Mouse (Mus musculus): ENCODE data around the gene Rpl12. TPM values are rescaled to one million over a fixed set of nuclear protein-coding genes. Genes with fewer than 3 reads are reported as not detected.

The Rpl12 gene
- 78.4 and 82.5 TPM in 2 replicates for polyA plus RNA-seq (2015; fragmentation: Nextera tagmentation; extraction: Ambion mirVana)

- 2% methylated on average over 50 of the region's 55 CpGs for WGBS
- peaks cover 3% of the 10 kb centered on the region; the same call in 1 of the 2 replicates for H3K36me3 ChIP-seq (ENCODE audit: insufficient read depth, low read length)
- H3K9me3 ChIP-seq (ENCODE audit: low read length): no peaks in the 10 kb centered on the region
- peaks cover 7% of the 10 kb centered on the region for H3K4me1 ChIP-seq (ENCODE audit: insufficient read depth, low read depth, low read length)
- H3K27me3 ChIP-seq (replicated peaks; ENCODE audit: insufficient read depth, low read length): no peaks in the 10 kb centered on the region
- ATAC-seq (peak; percentile 97), DNase-seq (ENCODE audit: low spot score) (peak; percentile 97)
- peak within 1 kb of the TSS; percentile 69 for H3K4me3 ChIP-seq (ENCODE audit: low read depth, low read length)
- TF ChIP-seq EP300 (IDR thresholded peaks at IDR 0.05) (peak; percentile 94), CTCF (IDR thresholded peaks at IDR 0.05) (no peak)
- peak within 1 kb of the TSS; percentile 85 for H3K4me2 ChIP-seq (replicated peaks; ENCODE audit: low read depth, low read length)
- H3K27ac ChIP-seq (ENCODE audit: low read length): peak within 1 kb of the TSS; percentile 81
- H3K9ac ChIP-seq (replicated peaks; ENCODE audit: low read depth): peak within 1 kb of the TSS; percentile 92
These were observed at the start of gene Rpl12, which contains the start of gene Lrsam1 for GRCm38 (mm10) chr2:32961192-32961995. Gene Rpl12, plus strand, starts transcription at chr2:32961559. Gene Lrsam1, minus strand, starts transcription at chr2:32961614.

- Histone ChIP-seq H3K27ac (ENCODE audit: low read length) (no peak overlapping the region), H3K4me2 (replicated peaks; ENCODE audit: low read depth, low read length) (no peak overlapping the region), H3K4me3 (ENCODE audit: low read depth, low read length) (no peak overlapping the region), H3K9ac (replicated peaks; ENCODE audit: low read depth) (no peak overlapping the region), H3K4me1 (ENCODE audit: insufficient read depth, low read depth, low read length) (peaks cover 36% of the 10 kb centered on the region), H3K27me3 (replicated peaks; ENCODE audit: insufficient read depth, low read length) (no peaks in the 10 kb centered on the region), H3K9me3 (ENCODE audit: low read length) (no peaks in the 10 kb centered on the region), H3K36me3 (ENCODE audit: insufficient read depth, low read length) (peaks cover 15% of the 10 kb centered on the region)
- DNase-seq (ENCODE audit: low spot score) (no peak), ATAC-seq (no peak)
- WGBS: 71% methylated on average over 7 of the region's 7 CpGs
- TF ChIP-seq CTCF (IDR thresholded peaks at IDR 0.05) (no peak), EP300 (IDR thresholded peaks at IDR 0.05) (no peak)
These were observed 49.6 kb upstream of the Rpl12 start for GRCm38 (mm10) chr2:32911639-32912182.

- H3K27me3 ChIP-seq (replicated peaks; ENCODE audit: insufficient read depth, low read length): no peaks in the 10 kb centered on the region
- H3K9ac ChIP-seq (replicated peaks; ENCODE audit: low read depth): no peak overlapping the region
- H3K4me3 ChIP-seq (ENCODE audit: low read depth, low read length): no peak overlapping the region
- no peaks in the 10 kb centered on the region for H3K9me3 ChIP-seq (ENCODE audit: low read length)
- H3K4me1 ChIP-seq (ENCODE audit: insufficient read depth, low read depth, low read length): peaks cover 31% of the 10 kb centered on the region
- no peak for ATAC-seq
- peak; percentile 40; the same call in 1 of the 2 replicates for TF ChIP-seq EP300 (IDR thresholded peaks at IDR 0.05)
- TF ChIP-seq CTCF (IDR thresholded peaks at IDR 0.05): peak; percentile 100
- no peak overlapping the region for H3K27ac ChIP-seq (ENCODE audit: low read length)
- peak; percentile 94 for DNase-seq (ENCODE audit: low spot score)
- H3K36me3 ChIP-seq (ENCODE audit: insufficient read depth, low read length): peaks cover 15% of the 10 kb centered on the region
- H3K4me2 ChIP-seq (replicated peaks; ENCODE audit: low read depth, low read length): no peak overlapping the region
- 30% methylated on average over 19 of the region's 19 CpGs for WGBS
These were observed 49.1 kb upstream of the Rpl12 start for GRCm38 (mm10) chr2:32912210-32912804.

GRCm38 (mm10) chr2:32914362-32914761 is 47.0 kb upstream of the Rpl12 start:
- TF ChIP-seq CTCF (IDR thresholded peaks at IDR 0.05): peak; percentile 34; the same call in 1 of the 2 replicates
- no peak for TF ChIP-seq EP300 (IDR thresholded peaks at IDR 0.05)
- Histone ChIP-seq H3K27ac (ENCODE audit: low read length) (peak overlapping the region; percentile 93), H3K9ac (replicated peaks; ENCODE audit: low read depth) (0 out of 2 replicates have a peak overlapping the region, but pooled peaks have one; percentile 20), H3K4me3 (ENCODE audit: low read depth, low read length) (no peak overlapping the region), H3K9me3 (ENCODE audit: low read length) (no peaks in the 10 kb centered on the region), H3K36me3 (ENCODE audit: insufficient read depth, low read length) (peaks cover 16% of the 10 kb centered on the region), H3K4me2 (replicated peaks; ENCODE audit: low read depth, low read length) (no peak overlapping the region), H3K27me3 (replicated peaks; ENCODE audit: insufficient read depth, low read length) (no peaks in the 10 kb centered on the region), H3K4me1 (ENCODE audit: insufficient read depth, low read depth, low read length) (peaks cover 18% of the 10 kb centered on the region)
- peak; percentile 79 for ATAC-seq
- 62% methylated on average over 5 of the region's 5 CpGs for WGBS
- DNase-seq (ENCODE audit: low spot score): peak; percentile 91

GRCm38 (mm10) chr2:32914896-32915295 is 46.5 kb upstream of the Rpl12 start:
- H3K9ac ChIP-seq (replicated peaks; ENCODE audit: low read depth): no peak overlapping the region
- peaks cover 21% of the 10 kb centered on the region for H3K36me3 ChIP-seq (ENCODE audit: insufficient read depth, low read length)
- H3K4me3 ChIP-seq (ENCODE audit: low read depth, low read length): no peak overlapping the region
- H3K4me2 ChIP-seq (replicated peaks; ENCODE audit: low read depth, low read length): no peak overlapping the region
- H3K9me3 ChIP-seq (ENCODE audit: low read length): no peaks in the 10 kb centered on the region
- 6% methylated on average over 3 of the region's 3 CpGs for WGBS
- no peaks in the 10 kb centered on the region for H3K27me3 ChIP-seq (replicated peaks; ENCODE audit: insufficient read depth, low read length)
- DNase-seq (ENCODE audit: low spot score) (peak; percentile 90), ATAC-seq (peak; percentile 82)
- H3K27ac ChIP-seq (ENCODE audit: low read length): peak overlapping the region; percentile 93
- peaks cover 18% of the 10 kb centered on the region for H3K4me1 ChIP-seq (ENCODE audit: insufficient read depth, low read depth, low read length)
- TF ChIP-seq CTCF (IDR thresholded peaks at IDR 0.05) (no peak), EP300 (IDR thresholded peaks at IDR 0.05) (peak; percentile 74)

- H3K36me3 ChIP-seq (ENCODE audit: insufficient read depth, low read length): peaks cover 27% of the 10 kb centered on the region
- no peaks in the 10 kb centered on the region for H3K9me3 ChIP-seq (ENCODE audit: low read length)
- H3K4me3 ChIP-seq (ENCODE audit: low read depth, low read length): no peak overlapping the region
- H3K27ac ChIP-seq (ENCODE audit: low read length): peak overlapping the region; percentile 32; the same call in 1 of the 2 replicates
- H3K4me2 ChIP-seq (replicated peaks; ENCODE audit: low read depth, low read length): no peak overlapping the region
- H3K9ac ChIP-seq (replicated peaks; ENCODE audit: low read depth): no peak overlapping the region
- 59% methylated on average over 11 of the region's 11 CpGs for WGBS
- H3K4me1 ChIP-seq (ENCODE audit: insufficient read depth, low read depth, low read length): peaks cover 15% of the 10 kb centered on the region
- peak; percentile 11; the same call in 1 of the 2 replicates for ATAC-seq
- TF ChIP-seq CTCF (IDR thresholded peaks at IDR 0.05): no peak
- no peak for TF ChIP-seq EP300 (IDR thresholded peaks at IDR 0.05)
- H3K27me3 ChIP-seq (replicated peaks; ENCODE audit: insufficient read depth, low read length): no peaks in the 10 kb centered on the region
- DNase-seq (ENCODE audit: low spot score): peak; percentile 70
These were observed 43.8 kb upstream of the Rpl12 start for GRCm38 (mm10) chr2:32917526-32917925.

Measured in lung, postnatal 0 days (tissue).